Mouse (Mus musculus) heart, postnatal 25 days (tissue): ENCODE measurements around the gene Chil3. TPM values are rescaled to one million over a fixed set of nuclear protein-coding genes. Genes with fewer than 3 reads are reported as not detected.
"Not testable (repeated sequence)": the region's sequence is repeated elsewhere in the genome, so short reads cannot be mapped to it uniquely, and the experiment has no call there.

Experiments used
- DNase-seq: peaks from one replicate; pipeline ENCODE4 v3.0.0; 2022; ENCODE audit warnings: low spot score
- intact Hi-C: fragments of 180-260 bp; cut with DNase I; formaldehyde crosslinking; loops from one replicate; pipeline ENCODE4 v1.15.1; 2025
- total RNA-seq, 2 experiments: library from RNA; stranded (reverse); gene quantifications; 2 replicates each; pipeline ENCODE4 v1.2.3; 2021

Chil3 gene
- under 1 TPM in 1 of 2 experiments, not detected in 1; 0.22 TPM for total RNA-seq

GRCm38 (mm10) chr3:106167464-106167863 is at the start of gene Chil3:
Gene Chil3 (minus strand): TSS chr3:106167564.
- no peak for DNase-seq
- intact Hi-C loops: no loop called here

- intact Hi-C loops, DNase-seq: not testable (repeated sequence)
These were observed 30.7 kb upstream of the Chil3 start for GRCm38 (mm10) chr3:106198030-106198429.

- DNase-seq, intact Hi-C loops: not testable (repeated sequence)
These were observed 29.9 kb upstream of the Chil3 start for GRCm38 (mm10) chr3:106197246-106197645.

GRCm38 (mm10) chr3:106196276-106196675 is 28.9 kb upstream of the Chil3 start:
- intact Hi-C loops: no loop called here
- DNase-seq: no peak

GRCm38 (mm10) chr3:106195486-106195885 is 28.1 kb upstream of the Chil3 start:
- intact Hi-C loops: no loop called here
- DNase-seq: no peak

GRCm38 (mm10) chr3:106187991-106188390 is 20.6 kb upstream of the Chil3 start:
- intact Hi-C loops: no loop called here

GRCm38 (mm10) chr3:106177509-106178189 is 10.3 kb upstream of the Chil3 start:
- intact Hi-C loops: no loop called here
- no peak for DNase-seq

More at GRCm38 (mm10) chr3:106187991-106188390, 20.6 kb upstream of the Chil3 start:
- DNase-seq: no peak

GRCm38 (mm10) chr3:106174971-106175370 is 7.6 kb upstream of the Chil3 start:
- intact Hi-C loops, DNase-seq: not testable (repeated sequence)

- intact Hi-C loops: not testable (repeated sequence)
These were observed 5.1 kb upstream of the Chil3 start for GRCm38 (mm10) chr3:106172506-106172905.

GRCm38 (mm10) chr3:106171135-106171731 is 3.9 kb upstream of the Chil3 start:
- intact Hi-C loops: no loop called here

More at GRCm38 (mm10) chr3:106172506-106172905, 5.1 kb upstream of the Chil3 start:
- DNase-seq: not testable (repeated sequence)

GRCm38 (mm10) chr3:106170522-106171053 is 3.2 kb upstream of the Chil3 start:
- DNase-seq: no peak
- intact Hi-C loops: no loop called here

More at GRCm38 (mm10) chr3:106171135-106171731, 3.9 kb upstream of the Chil3 start:
- DNase-seq: no peak

GRCm38 (mm10) chr3:106154413-106154812 is 13.0 kb downstream of the Chil3 start:
- DNase-seq: no peak
- intact Hi-C loops: no loop called here

GRCm38 (mm10) chr3:106144081-106144480 is 23.3 kb downstream of the Chil3 start:
- DNase-seq: no peak
- intact Hi-C loops: no loop called here

- intact Hi-C loops: no loop called here
- no peak for DNase-seq
These were observed 35.7 kb downstream of the Chil3 start for GRCm38 (mm10) chr3:106131690-106132089.

- DNase-seq: no peak
- intact Hi-C loops: no loop called here
These were observed 38.4 kb downstream of the Chil3 start for GRCm38 (mm10) chr3:106128807-106129493.

- intact Hi-C loops: no loop called here
- no peak for DNase-seq
These were observed 40.4 kb downstream of the Chil3 start for GRCm38 (mm10) chr3:106126999-106127398.

GRCm38 (mm10) chr3:106112929-106113328 is 54.4 kb downstream of the Chil3 start, which contains the start of gene Chia1:
Gene Chia1 (plus strand): TSS chr3:106113229.
- intact Hi-C loops: no loop called here
- DNase-seq: no peak
